Mouse (Mus musculus) monocyte, adult 2 months (primary cell): ENCODE results near the gene Txndc16.

Experiments used
- DNase-seq, 2 experiments: peaks; one replicate each; pipeline ENCODE4 v3.0.0; 2022; ENCODE audit warnings: low spot score in 2 of 2, low read depth in 1 of 2

The Txndc16 gene

DNA sequence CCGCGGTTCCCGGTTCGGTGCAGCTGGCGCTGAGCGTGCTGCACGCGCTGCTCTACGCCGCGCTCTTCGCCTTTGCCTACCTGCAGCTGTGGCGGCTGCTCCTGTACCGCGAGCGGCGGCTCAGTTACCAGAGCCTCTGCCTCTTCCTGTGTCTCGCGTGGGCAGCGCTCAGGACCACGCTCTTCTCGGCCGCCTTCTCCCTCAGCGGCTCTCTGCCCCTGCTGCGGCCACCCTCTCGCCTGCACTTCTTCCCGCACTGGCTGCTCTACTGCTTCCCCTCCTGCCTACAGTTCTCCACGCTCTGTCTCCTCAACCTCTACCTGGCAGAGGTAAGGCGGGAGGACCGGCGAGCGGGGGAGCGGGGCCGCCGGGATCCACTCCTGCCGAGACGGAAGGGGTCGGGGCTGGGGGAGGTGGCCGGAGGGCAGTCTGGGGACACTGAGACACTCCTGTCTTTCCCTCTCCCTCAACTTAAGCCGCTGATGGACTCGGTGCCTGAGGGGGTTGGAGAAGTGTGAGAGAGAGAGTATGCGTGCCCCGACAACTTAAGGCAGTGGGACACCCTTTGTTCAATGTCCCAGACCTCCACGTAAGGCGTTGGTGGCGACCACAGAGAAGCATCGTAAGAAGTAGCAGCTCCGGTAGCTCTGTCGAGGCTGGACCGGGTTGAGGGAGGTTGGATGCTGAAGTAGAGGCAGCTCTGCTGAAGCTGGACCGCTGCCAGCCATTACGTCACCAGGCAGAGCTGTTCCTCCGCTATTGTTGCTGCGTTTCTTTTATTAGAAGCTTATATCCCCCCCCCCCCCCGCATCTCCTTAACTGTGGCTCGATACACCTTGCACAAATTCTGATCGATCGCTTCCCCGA lies at the start of gene Txndc16:
TSS of gene Txndc16 (minus strand) at position 239 of the 867 bp plus-strand sequence.
- peak; percentile 12 to 60 for DNase-seq

DNA sequence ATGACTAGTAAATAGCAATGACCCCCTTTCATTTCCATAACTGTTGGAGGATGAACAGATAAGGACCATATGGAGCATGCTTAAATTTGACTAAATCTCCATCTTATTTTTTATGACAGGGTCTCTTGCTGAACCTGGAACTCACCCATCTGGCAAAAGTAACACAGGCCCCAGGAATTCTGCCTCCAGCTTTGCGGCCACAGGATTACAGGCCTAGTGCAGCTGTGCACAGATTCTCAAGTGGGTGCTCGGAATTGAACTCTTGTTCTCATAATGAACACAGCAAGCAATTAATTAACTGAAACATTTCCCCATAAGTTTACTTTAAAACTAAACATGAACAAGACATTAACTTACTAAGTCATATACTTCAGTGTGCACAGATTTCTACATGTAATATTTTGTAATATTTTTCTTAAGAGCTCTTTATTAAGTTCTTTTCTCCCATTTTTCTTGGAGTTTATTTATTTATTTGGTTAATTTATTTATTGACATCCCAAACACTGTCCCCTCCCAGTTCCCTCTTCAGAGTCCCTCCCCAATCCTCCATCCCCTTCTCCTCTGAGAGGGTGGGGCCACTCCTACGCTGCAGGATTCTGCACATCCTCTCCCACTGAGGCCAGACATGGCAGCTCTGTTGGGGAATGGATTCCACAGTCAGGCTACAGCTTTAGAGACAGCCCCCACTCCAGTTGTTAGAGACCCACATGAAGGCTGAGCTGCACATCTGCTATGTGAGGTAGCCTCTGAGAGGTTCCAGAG lies 43.9 kb upstream of the Txndc16 start:
- no peak for DNase-seq

DNA sequence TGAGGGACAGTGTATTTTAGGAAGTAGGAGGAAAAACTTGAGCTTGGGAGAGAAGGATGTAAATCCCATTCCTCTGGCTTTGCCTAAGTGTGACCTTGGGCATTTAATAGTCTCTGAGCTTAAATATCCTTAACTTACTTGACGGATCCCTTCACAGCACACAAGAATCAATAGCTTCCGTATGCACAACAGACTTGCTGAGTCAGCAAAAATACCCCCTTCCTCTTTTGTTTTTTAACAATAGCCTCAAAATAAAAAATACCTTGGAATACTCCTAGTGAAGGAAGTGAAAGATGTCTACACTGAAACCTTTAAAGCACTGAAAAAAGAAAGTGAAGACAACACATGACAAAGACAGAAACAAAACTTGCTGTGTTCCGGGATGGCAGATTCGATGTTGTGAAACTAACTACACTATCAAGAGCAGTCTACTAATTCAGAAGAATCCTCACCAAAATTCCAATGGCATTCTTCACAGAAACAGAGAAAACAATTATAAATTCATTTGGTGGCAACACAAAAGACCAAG lies 31.5 kb upstream of the Txndc16 start:
- DNase-seq: no peak

DNA sequence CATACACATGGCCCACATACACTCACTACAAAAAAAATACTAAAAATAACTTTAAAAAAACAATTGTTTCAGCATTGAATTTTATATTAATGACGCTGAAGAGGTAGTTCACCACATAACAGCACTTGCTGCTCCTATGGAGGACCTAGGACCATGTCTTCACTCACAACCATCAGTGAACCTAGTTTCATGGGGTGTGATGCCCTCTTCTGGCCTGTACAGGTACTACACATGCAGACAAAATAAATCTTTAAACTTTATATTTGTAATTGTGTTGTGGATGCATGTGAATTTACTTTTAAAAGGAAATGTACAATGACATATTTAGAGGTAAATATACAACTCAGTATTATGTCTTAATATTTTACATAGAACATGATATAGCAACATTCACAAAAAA lies 21.5 kb upstream of the Txndc16 start:
- no peak for DNase-seq

DNA sequence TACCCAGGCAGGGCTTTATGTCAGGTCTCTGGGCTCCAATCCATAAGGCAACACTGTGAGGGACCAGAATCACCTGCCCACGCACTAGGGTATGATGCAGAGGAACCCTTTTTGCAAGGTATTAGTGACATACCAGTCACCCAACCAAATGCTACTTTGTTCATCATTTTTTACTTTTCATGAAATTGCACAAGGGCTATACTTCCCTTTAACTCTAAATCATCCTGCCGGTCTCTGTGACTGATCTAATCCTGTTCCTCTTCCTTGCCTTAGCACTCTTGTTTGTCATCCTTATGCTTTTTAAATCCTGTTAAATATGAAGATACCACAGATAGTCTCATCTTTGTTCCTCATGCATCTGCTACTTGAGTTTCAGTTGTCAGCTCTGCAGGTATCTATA lies 18.9 kb upstream of the Txndc16 start:
- no peak for DNase-seq

DNA sequence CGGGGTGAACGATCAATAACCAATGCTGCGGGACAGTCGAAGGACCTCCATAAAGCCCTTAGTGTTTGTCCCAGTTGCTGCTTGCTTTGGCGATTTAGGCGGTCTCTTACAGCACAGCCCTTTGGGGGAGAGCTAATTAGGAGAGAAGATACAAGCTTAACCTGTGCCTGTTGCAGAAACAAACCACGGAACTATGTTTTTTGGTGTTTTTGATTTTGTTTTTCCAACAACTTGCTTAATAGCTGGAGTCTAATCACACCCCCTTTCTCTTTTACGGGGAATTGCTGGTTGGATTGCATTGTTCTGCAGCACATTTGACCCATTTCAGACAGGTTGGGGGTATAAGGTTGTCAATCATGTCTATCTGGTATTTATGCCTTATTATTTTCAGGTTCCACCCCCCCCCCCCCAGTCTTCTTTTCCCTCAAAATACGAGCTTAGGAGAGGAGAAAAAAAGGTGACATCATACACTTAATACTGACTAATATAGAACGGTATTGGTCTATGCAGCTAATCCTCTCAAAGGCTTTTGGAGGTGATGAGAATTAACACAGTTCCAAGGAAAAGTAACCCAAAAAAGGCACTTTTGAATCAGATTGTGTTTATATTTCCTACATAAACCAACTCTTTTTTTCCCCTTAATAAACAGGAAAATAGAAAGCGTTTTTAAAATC lies 966 bp upstream of the Txndc16 start:
- no peak for DNase-seq

DNA sequence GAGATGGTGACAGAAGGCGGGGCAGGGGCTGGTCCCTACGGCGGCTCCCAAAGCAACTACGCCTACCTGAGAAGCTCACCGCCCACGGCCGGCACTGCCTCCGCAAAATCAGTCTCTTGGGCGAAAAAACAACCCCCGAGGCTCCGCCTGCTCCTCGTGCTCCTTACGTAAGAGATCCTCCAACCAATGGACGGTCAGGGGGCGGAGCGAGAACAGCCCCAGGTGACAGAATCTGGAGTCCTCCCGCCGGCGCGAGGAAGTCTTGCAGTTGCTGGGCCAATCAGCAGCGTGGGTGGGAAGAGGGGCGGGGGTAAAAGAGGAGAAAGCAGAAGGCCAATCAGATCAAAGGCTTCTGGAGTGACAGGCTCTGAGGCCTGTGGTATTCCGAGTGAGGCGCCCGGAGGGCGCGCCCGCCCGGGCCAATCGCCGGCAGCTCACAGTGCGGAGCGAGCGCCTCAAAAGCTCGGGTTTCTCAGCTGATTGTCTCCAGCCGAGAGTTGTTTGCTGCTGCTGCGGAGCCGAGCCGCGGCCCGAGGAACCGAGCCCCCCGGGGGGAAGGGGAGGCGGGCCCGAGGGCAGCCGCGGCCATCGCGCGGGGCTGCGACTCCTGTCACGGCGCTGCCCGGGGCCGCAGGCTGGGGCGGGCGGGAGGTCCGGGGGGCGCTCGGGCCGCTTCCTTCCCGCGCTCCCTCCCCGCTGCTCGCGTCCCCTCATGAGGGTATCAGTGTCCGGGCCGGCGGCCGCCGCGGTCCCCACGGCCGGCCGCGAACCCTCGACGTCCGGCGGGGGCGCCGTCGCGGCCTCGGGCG lies 643 bp downstream of the Txndc16 start, which contains the start of gene Gpr137c:
TSS of gene Gpr137c (plus strand) at position 437 of the 809 bp plus-strand sequence.
- DNase-seq: peak; percentile 96 to 98

DNA sequence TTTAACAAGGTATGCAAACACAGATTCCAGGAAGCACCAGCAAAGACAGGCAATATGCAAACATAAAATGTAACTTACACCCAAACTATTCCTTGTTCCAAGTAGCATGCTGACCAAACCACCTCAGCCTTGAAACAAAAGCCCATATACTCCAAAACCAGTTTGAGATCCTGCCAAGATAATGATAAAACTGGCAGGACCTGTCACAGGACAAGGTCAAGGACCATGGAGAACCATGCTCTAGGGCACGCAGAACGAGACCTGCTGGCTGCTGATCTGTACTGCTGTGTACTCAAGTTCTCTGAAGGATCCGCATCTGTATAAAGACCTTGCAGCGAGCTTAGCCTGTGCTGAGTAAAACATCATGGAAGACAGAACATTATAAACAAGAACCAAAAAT lies 2.4 kb downstream of the Txndc16 start:
- no peak for DNase-seq

DNA sequence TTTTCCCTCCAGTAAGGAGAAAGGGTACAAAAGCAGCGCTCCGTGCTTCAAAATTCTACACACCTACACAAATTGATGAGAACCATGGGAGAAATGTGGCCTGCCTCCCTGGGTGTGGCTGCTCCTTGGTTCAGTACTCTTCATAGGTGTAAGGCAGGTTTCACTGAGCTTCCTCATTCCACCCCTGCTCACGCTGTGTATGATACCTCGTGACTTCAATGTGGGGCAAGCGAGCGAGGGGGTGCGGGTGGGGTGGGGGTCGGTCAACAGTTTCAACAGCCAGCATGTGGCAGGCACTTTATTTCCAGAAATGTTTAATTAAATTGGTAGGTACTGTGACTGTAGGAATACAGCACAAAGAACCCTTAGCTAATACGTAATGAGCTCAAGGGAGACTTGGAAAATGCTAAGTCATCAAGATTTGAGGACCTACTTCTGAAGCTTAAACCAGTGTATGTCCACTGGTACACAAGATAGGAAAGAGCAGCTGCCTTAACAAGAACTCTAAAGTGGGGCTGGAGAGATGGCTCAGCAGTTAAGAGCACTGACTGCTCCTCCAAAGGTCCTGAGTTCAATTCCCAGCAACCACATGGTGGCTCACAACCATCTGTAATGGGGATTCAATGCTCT lies 3.3 kb downstream of the Txndc16 start:
- DNase-seq: no peak

DNA sequence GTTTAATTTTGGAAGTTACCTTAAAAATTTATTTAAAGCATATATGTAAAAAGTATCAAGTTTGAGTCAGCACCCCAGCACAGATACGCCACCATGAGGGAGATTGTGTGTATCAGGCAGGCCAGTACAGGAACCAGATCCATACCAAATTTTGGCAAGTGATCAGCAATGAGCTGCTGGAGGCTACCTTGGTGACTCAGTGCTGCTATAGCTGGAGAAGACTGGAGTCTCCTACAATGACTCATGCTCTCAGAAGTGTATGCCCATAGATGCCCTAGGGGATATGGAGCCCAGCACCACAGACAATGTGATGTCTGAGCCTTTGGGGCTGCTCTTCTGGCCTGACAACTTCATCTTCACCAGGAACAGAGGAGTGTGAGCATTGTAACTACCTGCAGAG lies 8.7 kb downstream of the Txndc16 start:
- no peak for DNase-seq

DNA sequence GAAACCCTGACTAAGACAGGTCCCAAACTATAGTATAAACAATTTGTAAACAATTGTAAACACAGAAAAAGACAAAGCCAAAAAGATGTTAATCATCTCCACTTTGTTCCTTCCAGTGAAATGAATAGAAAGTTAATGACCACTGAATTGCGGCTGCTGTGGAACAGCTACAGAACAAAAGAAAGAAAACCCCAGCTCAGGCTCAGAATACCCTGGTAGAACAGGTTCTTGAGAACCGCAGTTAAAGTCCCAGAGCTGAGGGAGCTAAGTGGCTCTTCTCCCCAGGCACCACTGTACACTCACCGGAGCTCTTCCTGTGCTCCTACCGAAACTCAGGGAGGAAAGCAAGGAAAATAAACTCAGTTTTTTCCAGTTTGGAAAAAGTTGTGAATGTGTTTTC lies 9.4 kb downstream of the Txndc16 start:
- DNase-seq: no peak

DNA sequence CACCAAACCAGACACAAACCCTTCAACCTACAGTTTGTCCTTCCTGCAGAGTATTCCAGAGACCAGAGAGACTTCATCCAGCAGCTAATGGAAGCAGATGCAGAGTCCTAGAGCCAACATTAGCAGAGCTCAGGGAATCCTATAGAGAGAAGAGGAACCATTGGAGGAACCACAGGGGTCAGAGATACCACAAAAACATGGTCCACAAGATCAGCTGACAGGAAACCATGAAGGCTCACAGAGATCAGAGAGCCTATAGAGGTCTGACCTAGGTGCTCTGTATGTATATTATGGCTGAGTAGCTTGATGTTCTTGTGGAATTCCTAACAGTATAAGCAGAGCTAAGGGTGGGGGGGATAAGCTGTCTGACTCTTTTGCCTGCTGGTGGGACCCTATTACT lies 19.5 kb downstream of the Txndc16 start:
- no peak for DNase-seq

DNA sequence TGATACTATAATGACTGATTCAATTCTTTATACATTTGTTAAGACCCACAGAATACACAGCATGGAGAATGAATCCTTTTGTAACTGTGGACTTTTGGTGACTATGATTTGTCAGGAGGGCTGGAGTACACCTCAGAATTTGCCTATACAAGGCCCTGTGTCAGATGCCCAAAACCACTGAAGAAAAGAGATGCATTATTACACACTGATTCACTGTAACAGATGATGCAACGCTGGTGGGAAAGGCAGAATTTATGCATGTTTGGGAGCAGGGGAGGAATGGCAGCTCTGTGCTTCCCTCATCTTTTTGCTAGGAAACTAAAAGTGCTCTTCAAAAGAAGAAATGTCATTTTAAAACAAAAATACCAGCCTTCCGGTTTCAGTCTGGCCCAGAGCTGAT lies 29.1 kb downstream of the Txndc16 start:
- DNase-seq: no peak

DNA sequence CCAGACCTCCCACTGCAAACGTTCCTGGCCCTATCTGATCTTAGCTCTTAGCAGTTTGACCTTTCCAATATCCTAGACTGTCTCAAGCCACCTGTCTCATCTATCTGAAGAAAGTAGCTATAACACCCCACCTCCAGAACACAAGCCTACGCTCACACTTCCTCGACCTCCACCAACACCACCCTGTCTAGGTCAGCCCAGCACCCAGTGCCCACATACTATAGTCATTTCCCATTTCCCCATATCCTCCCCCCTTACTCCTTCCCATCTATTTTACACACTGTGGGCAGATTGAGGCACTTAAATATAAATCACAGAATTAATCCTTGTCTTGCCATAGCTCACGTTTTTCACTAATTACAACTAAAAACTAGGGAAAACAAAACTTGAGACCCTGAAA lies 38.5 kb downstream of the Txndc16 start:
- DNase-seq: no peak

DNA sequence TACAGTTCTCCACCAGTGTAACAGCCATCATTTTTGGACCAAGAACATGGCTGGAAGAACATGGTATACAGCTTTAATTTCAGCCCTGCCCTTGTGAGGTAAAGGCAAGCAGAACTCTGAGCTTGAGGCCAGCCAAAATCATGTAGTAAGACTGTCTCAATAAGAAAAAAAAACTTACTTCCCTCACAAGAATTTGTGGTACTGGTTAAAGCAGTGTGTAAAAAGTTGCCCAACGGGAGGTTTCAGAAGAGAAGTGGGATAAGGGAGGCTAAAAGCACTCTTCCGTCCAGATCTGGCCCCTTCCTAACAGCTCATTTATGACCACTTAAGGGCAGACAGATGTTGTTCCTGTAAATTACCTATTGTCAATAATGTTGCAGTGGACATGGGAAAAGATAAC lies 40.5 kb downstream of the Txndc16 start:
- peak in 1 of 2 experiments; percentile 2 for DNase-seq

DNA sequence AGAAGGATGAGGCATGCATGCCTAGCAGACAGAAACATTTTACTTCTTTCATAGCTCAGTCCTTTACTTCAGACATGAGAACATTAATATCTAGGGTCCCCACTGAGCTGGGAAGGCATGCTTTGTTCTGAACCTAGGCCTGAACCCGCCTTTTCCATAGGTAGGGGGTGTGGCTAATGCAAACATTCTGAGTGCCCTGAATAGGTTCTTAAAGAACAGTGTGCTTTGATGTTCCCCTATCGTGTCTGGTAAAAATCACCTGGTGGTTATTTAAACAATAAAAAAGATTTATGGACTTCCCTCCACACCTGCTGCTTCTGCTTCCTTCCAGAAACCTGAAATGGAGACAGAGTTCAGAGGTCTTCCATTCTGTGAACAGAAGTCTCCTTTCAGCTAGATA lies 40.9 kb downstream of the Txndc16 start:
- no peak for DNase-seq

DNA sequence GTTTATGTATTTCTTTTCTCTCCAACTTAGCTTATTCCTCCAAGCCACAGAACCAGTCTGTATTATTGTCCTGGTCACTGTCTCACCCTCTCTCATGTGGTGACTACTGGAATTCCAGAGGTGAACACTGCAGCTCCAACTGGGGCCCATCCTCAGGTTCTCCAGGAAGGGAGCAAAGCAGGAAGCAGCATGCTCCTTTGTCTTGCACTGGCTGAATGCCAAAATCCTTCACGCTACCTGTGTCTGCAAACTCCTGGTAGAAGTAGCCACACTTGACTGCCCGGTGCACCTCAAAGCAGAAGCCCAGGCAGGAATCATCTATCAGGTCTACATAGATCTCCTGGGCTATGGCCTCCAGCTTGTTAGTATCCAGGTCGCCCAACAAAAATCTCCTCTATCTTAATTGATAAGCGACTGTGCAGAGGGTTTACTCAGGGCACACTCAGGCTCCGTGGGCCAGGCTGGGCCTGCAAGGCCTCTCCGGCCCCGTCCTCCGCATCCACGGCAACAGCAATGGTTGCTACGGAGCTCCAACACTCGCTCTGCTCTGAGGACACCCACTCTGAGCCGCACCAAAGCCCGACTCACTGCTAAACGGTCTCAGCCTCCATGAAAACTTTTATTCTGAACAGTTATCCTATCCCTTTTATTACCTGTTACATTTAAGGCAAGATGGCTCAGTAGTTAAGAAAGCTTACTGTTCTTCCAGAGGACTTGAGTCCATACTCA lies 45.0 kb downstream of the Txndc16 start:
- no peak for DNase-seq

DNA sequence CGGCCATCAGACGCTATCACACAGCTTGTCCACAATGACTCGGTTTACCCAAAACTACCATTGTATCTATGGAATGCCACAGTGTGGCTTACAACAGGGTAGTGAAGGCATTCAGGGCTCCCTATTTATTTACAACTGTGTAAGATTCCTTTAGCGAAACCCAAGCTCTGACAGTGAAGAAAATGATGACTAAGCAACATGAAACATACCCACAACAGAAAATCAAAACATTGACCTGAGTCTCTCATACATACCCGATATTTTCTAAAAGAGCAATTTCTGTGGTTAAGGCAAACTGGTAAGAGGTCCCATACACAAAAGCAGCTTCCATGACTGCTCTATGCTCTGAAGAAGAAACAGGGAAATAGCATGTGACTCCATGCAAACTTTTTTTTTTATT lies 47.9 kb downstream of the Txndc16 start:
- DNase-seq: no peak

DNA sequence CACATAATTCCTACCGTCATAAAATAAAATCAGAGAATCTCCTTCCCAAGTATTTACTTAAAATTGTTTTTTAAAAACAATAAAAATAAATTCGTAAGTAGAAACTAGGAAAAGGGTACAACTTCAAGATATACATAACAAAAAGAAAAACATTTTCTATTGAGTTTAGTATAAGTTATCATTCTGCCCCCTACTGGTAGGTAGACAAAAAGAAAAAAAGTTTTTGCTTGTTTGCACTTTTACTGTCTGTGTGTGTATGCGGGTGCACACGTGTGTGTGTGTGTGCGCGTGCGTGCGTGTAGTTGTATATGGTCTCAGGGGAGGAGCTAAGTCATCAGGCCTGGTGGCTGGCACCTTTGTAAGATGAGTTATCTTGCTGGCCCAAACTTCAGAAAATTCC lies 52.8 kb downstream of the Txndc16 start:
- no peak for DNase-seq
